Mouse (Mus musculus) adrenal gland, postnatal 36 days (tissue): Measurements from ENCODE around the gene Krtcap3. TPM values are rescaled to one million over a fixed set of nuclear protein-coding genes. Genes with fewer than 3 reads are reported as not detected.

ENCODE experiments used
- DNase-seq, 2 experiments: peaks; one replicate each; pipeline ENCODE4 v3.0.0; 2021; ENCODE audit warnings: mixed read lengths in 1 of 2
- total RNA-seq, 2 experiments: library from RNA; stranded (reverse); gene quantifications; 2 replicates each; pipeline ENCODE4 v1.2.3; 2021

The Krtcap3 gene
- total RNA-seq, 2 experiments from 2014 or later: 3.7 to 4.1 TPM

GRCm38 (mm10) chr5:31298486-31298885 is 47.0 kb downstream of the Krtcap3 start:
- no peak for DNase-seq

- DNase-seq: no peak
Measured at GRCm38 (mm10) chr5:31301866-31302265, 50.4 kb downstream of the Krtcap3 start.

Other genes starting within 250 kb of the Krtcap3 start
- 100 to 1,000 TPM; 106 to 128 TPM for gene Atraid, start 203.4 kb upstream of the Krtcap3 start, total RNA-seq
- 10 to 100 TPM; 26.6 to 30.3 TPM for gene Slc5a6, start 202.8 kb upstream of the Krtcap3 start, total RNA-seq
- gene Cad, start 196.9 kb upstream of the Krtcap3 start, total RNA-seq: 10 to 100 TPM; 22.9 to 29.7 TPM
- not detected for gene Dnajc5g, start 145.4 kb upstream of the Krtcap3 start, total RNA-seq
- not detected for gene Slc30a3, start 143.5 kb upstream of the Krtcap3 start, total RNA-seq
- under 1 TPM in 1 of 2 experiments, not detected in 1; 0.20 TPM for gene Trim54, start 135.0 kb upstream of the Krtcap3 start, total RNA-seq
- not detected for gene Ucn, start 112.9 kb upstream of the Krtcap3 start, total RNA-seq
- 10 to 100 TPM; 57.5 to 62.1 TPM for gene Mpv17, start 97.4 kb upstream of the Krtcap3 start, total RNA-seq
- gene Gm29609, start 71.8 kb upstream of the Krtcap3 start, total RNA-seq: under 1 TPM; 0.60 to 0.79 TPM
- gene Gtf3c2, start 71.5 kb upstream of the Krtcap3 start, total RNA-seq: 10 to 100 TPM; 53.8 to 64.0 TPM
- 100 to 1,000 TPM; 106 to 110 TPM for gene Snx17, start 58.5 kb upstream of the Krtcap3 start, total RNA-seq
- gene Eif2b4, start 58.3 kb upstream of the Krtcap3 start, total RNA-seq: 10 to 100 TPM; 43.2 to 60.5 TPM
- 10 to 100 TPM; 28.1 to 34.1 TPM for gene Zfp513, start 49.4 kb upstream of the Krtcap3 start, total RNA-seq
- 100 to 1,000 TPM; 105 to 129 TPM for gene Ppm1g, start 31.0 kb upstream of the Krtcap3 start, total RNA-seq
- gene Nrbp1, start 10.8 kb upstream of the Krtcap3 start, total RNA-seq: 10 to 100 TPM; 80.6 to 95.8 TPM
- not detected for gene Gm9970, start 10.5 kb upstream of the Krtcap3 start, total RNA-seq
- 10 to 100 TPM; 30.4 to 39.0 TPM for gene Ift172, start 39.4 kb downstream of the Krtcap3 start, total RNA-seq
- gene Fndc4, start 44.4 kb downstream of the Krtcap3 start, total RNA-seq: 10 to 100 TPM in 1 of 2 experiments, 1 to 10 TPM in 1; 7.5 to 13.8 TPM
- under 1 TPM in 1 of 2 experiments, not detected in 1; 0.43 TPM for gene Gckr, start 45.8 kb downstream of the Krtcap3 start, total RNA-seq
- gene Zfp512, start 200.7 kb downstream of the Krtcap3 start, total RNA-seq: 10 to 100 TPM; 20.0 to 20.6 TPM
- not detected for gene 4930548H24Rik, start 234.0 kb downstream of the Krtcap3 start, total RNA-seq
- 10 to 100 TPM; 30.0 to 31.6 TPM for gene Gpn1, start 243.1 kb downstream of the Krtcap3 start, total RNA-seq